Mouse (Mus musculus): ENCODE measurements around the gene Arl5b. TPM values are rescaled to one million over a fixed set of nuclear protein-coding genes. Genes with fewer than 3 reads are reported as not detected.

Arl5b gene
- 32.0 and 38.3 TPM in 2 replicates for total RNA-seq (2012; rRNA removed)

DNA sequence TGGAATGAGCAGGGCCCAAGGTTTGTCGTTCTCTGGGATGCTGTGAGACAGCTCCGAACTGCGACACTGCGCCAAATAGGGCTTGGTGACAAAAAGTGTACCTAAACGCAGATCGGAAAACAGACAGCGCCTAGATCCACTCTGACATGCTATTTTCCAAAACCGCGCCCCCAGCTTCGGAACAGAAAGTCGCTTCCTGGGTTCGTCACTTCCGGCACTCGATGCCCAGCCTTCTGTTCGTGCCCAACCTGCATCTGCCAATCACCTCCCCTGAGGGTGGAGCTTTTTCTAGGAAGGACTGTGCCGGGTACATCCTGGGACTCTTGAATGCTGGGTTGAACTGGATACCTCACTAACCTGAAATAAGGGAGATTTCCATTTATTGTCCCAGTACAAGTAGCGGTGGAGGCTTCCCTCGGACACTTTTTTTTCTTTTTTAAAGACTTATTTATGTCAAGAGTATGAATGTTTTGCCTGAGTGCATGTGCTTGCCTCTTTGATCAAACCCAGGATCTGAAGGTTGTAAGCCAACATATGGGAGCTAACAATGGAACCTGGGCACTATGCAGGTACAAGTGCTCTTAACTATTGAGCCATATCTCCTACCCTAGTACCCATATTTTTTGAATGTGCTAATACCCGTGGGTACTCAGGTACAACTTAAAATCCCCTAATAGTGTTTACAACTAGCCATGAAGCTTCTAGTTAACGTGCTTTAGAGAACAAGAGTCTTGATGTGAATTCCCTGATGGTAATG, at the start of gene Arl5b:
Gene Arl5b (plus strand): TSS at position 279 of the 757 bp plus-strand sequence.
- Histone ChIP-seq H3K9me3 (ENCODE audit: control insufficient read depth, insufficient read depth, low read depth, low read length) (no peaks in the 10 kb centered on the region), H3K4me1 (ENCODE audit: control insufficient read depth in 2 of 2, insufficient read depth in 2 of 2, low read length in 2 of 2, poor library complexity in 1 of 2) (no peaks in the 10 kb centered on the region; a peak in 1 of 4 replicates), H3K27ac (ENCODE audit: insufficient read depth, low read depth, low read length, poor library complexity, severe bottlenecking) (no peak within 1 kb of the TSS), H3K4me3 (ENCODE audit: insufficient read depth in 1 of 2, low read depth in 1 of 2, low read length in 2 of 2, poor library complexity in 1 of 2, severe bottlenecking in 1 of 2) (peak within 1 kb of the TSS; percentile 90 to 91), H3K9ac (ENCODE audit: insufficient read depth, low read depth, low read length, poor library complexity, severe bottlenecking) (peak within 1 kb of the TSS; percentile 86), H3K36me3 (ENCODE audit: control insufficient read depth, insufficient read depth, low read length, poor library complexity, severe bottlenecking) (no peaks in the 10 kb centered on the region)
- TF ChIP-seq ZC3H11A (IDR thresholded peaks at IDR 0.05; ENCODE audit: borderline replicate concordance, low read depth, low read length): no peak
- TF ChIP-seq MAFK (IDR thresholded peaks at IDR 0.05; ENCODE audit: insufficient read depth, low read depth, low read length): no peak
- no peak for TF ChIP-seq ZNF384 (IDR thresholded peaks at IDR 0.05; ENCODE audit: low read depth, low read length)
- TF ChIP-seq HCFC1 (IDR thresholded peaks at IDR 0.05; ENCODE audit: borderline replicate concordance, insufficient read depth, low read length): no peak
- TF ChIP-seq CHD2 (IDR thresholded peaks at IDR 0.05; ENCODE audit: low read depth, low read length): no peak
- peak; percentile 81 for DNase-seq (ENCODE audit: low read depth, low spot score)
- in situ Hi-C loops (cut with MboI; ENCODE audit: low sequenced_read_pairs in 2 of 2, unreplicated experiment in 2 of 2): no loop called here

GRCm38 (mm10) chr2:15007531-15007930, 41.7 kb upstream of the Arl5b start:
- Histone ChIP-seq H3K27ac (ENCODE audit: insufficient read depth, low read depth, low read length, poor library complexity, severe bottlenecking) (no peak overlapping the region), H3K4me3 (ENCODE audit: insufficient read depth in 1 of 2, low read depth in 1 of 2, low read length in 2 of 2, poor library complexity in 1 of 2, severe bottlenecking in 1 of 2) (no peak overlapping the region), H3K9ac (ENCODE audit: insufficient read depth, low read depth, low read length, poor library complexity, severe bottlenecking) (no peak overlapping the region), H3K9me3 (ENCODE audit: control insufficient read depth, insufficient read depth, low read depth, low read length) (no peaks in the 10 kb centered on the region), H3K36me3 (ENCODE audit: control insufficient read depth, insufficient read depth, low read length, poor library complexity, severe bottlenecking) (no peaks in the 10 kb centered on the region), H3K4me1 (ENCODE audit: control insufficient read depth in 2 of 2, insufficient read depth in 2 of 2, low read length in 2 of 2, poor library complexity in 1 of 2) (no peaks in the 10 kb centered on the region)
- no peak for DNase-seq (ENCODE audit: low read depth, low spot score)
- TF ChIP-seq CHD2 (IDR thresholded peaks at IDR 0.05; ENCODE audit: low read depth, low read length): no peak
- no peak for TF ChIP-seq ZC3H11A (IDR thresholded peaks at IDR 0.05; ENCODE audit: borderline replicate concordance, low read depth, low read length)
- no peak for TF ChIP-seq MAFK (IDR thresholded peaks at IDR 0.05; ENCODE audit: insufficient read depth, low read depth, low read length)
- no peak for TF ChIP-seq ZNF384 (IDR thresholded peaks at IDR 0.05; ENCODE audit: low read depth, low read length)
- TF ChIP-seq HCFC1 (IDR thresholded peaks at IDR 0.05; ENCODE audit: borderline replicate concordance, insufficient read depth, low read length): no peak
- in situ Hi-C loops (cut with MboI; ENCODE audit: low sequenced_read_pairs in 2 of 2, unreplicated experiment in 2 of 2): no loop called here

DNA sequence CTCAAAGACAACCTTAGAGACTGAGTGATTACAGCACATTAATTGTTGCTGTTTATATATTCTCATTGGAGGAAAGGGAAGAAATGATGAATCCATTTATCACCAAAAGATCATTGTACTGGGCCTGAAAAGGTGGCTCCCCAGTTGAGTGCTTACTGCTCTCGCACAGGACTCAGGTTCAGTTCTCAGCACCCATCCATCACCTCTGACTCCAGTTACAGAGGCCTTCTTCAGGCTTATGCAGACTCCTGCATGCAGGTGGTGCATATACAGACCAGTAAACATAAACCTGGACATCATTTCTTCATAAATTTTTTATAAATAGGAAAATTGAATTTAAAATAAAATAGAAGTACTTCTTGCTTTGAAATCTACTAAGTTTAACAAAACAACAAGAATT, 41.1 kb upstream of the Arl5b start:
- Histone ChIP-seq H3K4me1 (ENCODE audit: control insufficient read depth in 2 of 2, insufficient read depth in 2 of 2, low read length in 2 of 2, poor library complexity in 1 of 2) (no peaks in the 10 kb centered on the region), H3K9ac (ENCODE audit: insufficient read depth, low read depth, low read length, poor library complexity, severe bottlenecking) (no peak overlapping the region), H3K36me3 (ENCODE audit: control insufficient read depth, insufficient read depth, low read length, poor library complexity, severe bottlenecking) (no peaks in the 10 kb centered on the region), H3K27ac (ENCODE audit: insufficient read depth, low read depth, low read length, poor library complexity, severe bottlenecking) (no peak overlapping the region), H3K9me3 (ENCODE audit: control insufficient read depth, insufficient read depth, low read depth, low read length) (no peaks in the 10 kb centered on the region), H3K4me3 (ENCODE audit: insufficient read depth in 1 of 2, low read depth in 1 of 2, low read length in 2 of 2, poor library complexity in 1 of 2, severe bottlenecking in 1 of 2) (no peak overlapping the region)
- DNase-seq (ENCODE audit: low read depth, low spot score): no peak
- in situ Hi-C loops (cut with MboI; ENCODE audit: low sequenced_read_pairs in 2 of 2, unreplicated experiment in 2 of 2): no loop called here
- TF ChIP-seq MAFK (IDR thresholded peaks at IDR 0.05; ENCODE audit: insufficient read depth, low read depth, low read length) (no peak), HCFC1 (IDR thresholded peaks at IDR 0.05; ENCODE audit: borderline replicate concordance, insufficient read depth, low read length) (no peak), ZNF384 (IDR thresholded peaks at IDR 0.05; ENCODE audit: low read depth, low read length) (no peak), ZC3H11A (IDR thresholded peaks at IDR 0.05; ENCODE audit: borderline replicate concordance, low read depth, low read length) (no peak), CHD2 (IDR thresholded peaks at IDR 0.05; ENCODE audit: low read depth, low read length) (no peak)

DNA sequence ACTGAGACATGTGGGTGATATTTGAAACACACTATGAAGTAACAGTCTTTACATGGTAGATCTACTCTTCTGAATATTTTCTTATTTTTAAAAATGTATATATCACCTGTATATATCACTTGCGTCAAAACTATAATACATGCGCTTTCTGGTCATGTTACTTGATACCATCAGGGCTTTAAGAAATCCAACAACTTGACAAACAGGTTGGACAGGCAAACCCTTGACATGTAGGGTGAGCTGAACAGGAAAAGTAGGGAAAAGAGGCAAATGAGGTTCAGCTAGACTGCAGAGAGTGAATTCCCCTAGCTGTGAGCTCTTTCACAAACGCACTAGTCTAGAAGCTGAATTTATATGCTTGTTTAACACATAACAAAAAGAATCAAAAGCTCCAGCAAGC, 22.4 kb upstream of the Arl5b start:
- Histone ChIP-seq H3K4me1 (ENCODE audit: control insufficient read depth in 2 of 2, insufficient read depth in 2 of 2, low read length in 2 of 2, poor library complexity in 1 of 2) (no peaks in the 10 kb centered on the region), H3K36me3 (ENCODE audit: control insufficient read depth, insufficient read depth, low read length, poor library complexity, severe bottlenecking) (peaks cover 2% of the 10 kb centered on the region; the same call in 1 of the 2 replicates), H3K9me3 (ENCODE audit: control insufficient read depth, insufficient read depth, low read depth, low read length) (no peaks in the 10 kb centered on the region), H3K4me3 (ENCODE audit: insufficient read depth in 1 of 2, low read depth in 1 of 2, low read length in 2 of 2, poor library complexity in 1 of 2, severe bottlenecking in 1 of 2) (no peak overlapping the region), H3K27ac (ENCODE audit: insufficient read depth, low read depth, low read length, poor library complexity, severe bottlenecking) (no peak overlapping the region), H3K9ac (ENCODE audit: insufficient read depth, low read depth, low read length, poor library complexity, severe bottlenecking) (no peak overlapping the region)
- in situ Hi-C loops (cut with MboI; ENCODE audit: low sequenced_read_pairs in 2 of 2, unreplicated experiment in 2 of 2): no loop called here
- DNase-seq (ENCODE audit: low read depth, low spot score): no peak
- TF ChIP-seq CHD2 (IDR thresholded peaks at IDR 0.05; ENCODE audit: low read depth, low read length): no peak
- no peak for TF ChIP-seq ZC3H11A (IDR thresholded peaks at IDR 0.05; ENCODE audit: borderline replicate concordance, low read depth, low read length)
- no peak for TF ChIP-seq MAFK (IDR thresholded peaks at IDR 0.05; ENCODE audit: insufficient read depth, low read depth, low read length)
- no peak for TF ChIP-seq ZNF384 (IDR thresholded peaks at IDR 0.05; ENCODE audit: low read depth, low read length)
- no peak for TF ChIP-seq HCFC1 (IDR thresholded peaks at IDR 0.05; ENCODE audit: borderline replicate concordance, insufficient read depth, low read length)

Measured in ES-E14 (cell line).